Mouse (Mus musculus): Measurements from ENCODE around the gene Daam1.

The Daam1 gene

DNA sequence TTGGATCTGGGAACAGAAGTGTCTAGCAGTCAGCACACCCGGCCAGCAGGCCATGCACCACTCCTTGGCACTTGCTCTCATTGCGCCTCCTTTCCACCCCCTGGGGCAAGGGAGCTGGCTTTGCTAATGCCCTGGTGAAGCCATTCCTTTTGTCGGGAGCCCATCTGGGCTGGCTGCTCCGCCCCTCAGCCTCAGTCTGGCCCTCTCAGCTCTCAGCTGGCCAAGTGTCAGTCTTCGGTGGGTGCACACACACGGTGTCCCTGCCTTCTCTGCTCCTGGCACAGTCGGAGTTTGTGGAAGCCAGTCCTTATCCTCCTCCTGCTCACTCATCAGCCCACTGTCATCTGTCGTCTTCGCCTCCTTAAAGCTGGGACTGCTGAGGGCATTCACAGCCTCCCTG, 142.7 kb downstream of the Daam1 start:
- DNase-seq = peak; percentile 52

DNA sequence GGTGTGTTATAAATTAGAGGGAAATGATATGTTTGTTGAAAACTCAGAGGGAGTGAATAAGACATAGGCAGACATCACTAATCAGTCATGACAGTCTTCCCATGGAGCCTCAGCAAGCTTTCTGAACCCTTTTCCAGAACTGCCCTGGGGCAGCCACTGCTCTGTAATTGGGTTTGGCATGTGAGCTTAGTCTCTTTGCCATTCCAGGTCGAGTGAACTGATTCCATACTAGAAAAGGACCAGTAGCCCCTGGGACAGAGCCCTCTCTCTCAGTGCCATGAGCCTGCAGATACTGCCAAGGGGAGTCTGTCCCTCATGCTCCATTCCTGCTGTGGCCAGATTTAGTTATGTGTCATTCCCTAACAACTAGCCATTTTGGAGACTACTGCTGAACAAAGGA, 144.7 kb downstream of the Daam1 start:
- DNase-seq = no peak

DNA sequence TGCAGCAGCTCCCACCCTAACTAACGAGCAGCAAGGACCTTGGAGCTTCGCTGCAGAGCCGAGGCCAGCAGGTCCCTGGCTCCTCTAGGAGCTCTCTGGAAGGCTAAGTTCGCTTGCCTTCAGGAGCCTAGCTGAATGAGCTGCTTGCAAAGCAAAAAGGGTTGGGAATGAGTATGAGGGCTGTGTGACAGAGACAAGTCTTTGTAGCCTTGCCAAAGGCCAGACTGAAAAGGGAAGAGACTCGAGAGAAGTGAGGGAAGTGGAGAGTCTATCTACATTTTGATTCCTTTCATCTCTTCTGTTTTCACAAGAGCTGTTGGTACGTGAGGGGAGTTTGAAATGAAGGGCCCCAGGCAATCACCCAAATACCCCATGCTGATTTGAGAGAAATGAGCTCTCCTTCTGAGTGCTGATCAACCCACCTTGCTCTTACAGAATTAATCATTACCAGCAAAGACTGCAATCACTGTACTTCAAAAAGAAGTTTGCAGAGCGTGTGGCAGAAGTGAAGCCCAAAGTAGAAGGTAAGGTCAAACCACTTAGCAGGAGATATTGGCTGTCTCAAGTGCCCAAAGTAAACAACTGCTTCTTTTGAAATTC, 145.6 kb downstream of the Daam1 start:
- DNase-seq = no peak

DNA sequence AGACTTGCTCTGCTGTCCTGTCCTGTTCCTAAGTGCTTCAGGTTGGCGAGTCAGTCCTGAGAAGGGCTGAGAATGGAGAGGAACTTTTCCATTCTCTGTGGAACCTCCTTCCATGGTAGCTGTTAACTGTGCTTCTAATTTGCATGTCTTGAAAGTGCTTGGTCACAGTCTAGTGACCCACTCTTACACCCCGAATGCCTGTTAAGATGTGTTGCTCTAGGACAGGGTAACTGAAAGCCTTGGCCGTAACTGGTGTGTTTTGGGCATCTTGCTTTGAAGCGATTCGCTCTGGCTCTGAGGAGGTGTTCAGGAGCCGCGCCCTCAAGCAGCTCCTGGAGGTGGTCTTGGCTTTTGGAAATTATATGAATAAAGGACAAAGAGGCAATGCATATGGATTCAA, 146.5 kb downstream of the Daam1 start:
- no peak for DNase-seq

DNA sequence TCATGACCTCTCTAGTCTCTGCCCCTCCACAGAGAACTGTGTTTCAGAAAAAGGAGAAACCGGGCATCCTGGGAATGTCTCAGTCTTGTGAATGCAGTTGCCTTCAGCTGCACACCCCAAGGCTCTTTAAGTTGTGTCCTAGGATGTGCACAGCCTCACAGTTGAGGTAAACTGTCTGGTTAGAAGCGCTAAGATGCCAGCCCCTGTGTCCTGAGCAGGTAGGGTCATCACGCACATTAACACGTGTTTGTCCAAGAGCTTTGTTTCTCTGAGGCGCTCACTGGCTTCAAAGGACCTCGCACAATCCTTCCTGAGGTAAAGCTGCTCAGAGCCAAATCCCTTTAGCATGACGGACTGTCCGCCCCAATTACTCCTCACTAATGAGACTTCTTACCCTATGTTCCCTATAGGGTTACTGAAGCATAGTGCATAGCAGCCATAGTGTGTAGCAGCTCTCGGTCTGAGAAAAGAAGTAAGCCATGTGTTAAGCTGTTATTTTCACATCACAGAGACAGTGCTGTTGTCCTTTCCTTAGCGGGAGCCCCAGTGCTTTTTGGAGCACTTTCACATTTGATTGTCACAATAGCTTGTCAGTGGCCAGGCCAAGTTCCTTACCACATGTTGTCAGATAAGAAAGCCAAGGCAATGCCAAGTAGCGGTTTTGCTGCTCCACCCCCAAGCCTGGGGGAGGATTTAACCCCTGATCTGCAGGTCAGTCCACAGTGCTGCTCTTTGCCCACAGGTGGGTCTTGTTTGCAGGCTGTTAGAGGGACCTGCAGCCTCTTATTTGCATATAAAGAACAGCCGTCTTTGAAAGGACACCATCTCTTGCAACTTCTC, 147.9 kb downstream of the Daam1 start:
- no peak for DNase-seq

DNA sequence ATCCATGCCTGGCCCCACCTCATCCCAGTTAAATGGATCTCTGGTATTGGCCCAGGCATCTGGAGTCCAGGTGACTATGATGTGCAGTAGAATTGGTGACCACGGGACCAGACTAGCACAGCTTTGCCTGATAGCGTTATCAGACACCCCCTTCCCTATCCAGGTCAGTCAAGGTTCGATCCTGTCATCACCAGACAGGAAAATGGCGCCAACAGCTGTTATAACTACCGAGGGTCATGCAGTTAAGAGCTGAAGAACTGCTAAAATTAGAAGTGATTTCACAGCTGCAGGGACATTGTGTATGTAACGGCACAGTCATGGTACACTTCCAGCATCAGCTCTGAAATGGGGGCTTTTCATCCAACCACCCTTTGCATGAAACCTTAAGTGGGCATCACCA, 149.3 kb downstream of the Daam1 start:
- no peak for DNase-seq

DNA sequence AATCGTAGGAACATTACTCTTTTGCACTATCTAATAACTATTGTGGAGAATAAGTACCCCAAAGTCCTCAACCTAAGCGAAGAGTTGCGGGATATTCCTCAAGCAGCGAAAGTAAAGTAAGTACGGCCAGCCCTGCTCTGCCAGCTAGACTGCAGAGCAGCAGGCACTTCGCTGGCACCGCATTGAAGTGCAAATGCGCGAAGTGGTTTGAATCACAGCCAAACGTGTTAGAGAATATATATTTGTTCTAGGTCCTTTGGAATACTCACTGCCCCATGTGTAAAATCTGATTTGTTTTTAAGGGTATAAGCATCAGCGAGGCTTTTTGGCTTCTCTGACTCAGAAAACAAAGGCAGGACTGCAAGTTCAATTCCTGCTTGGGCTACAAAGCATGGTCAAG, 149.9 kb downstream of the Daam1 start:
- no peak for DNase-seq

DNA sequence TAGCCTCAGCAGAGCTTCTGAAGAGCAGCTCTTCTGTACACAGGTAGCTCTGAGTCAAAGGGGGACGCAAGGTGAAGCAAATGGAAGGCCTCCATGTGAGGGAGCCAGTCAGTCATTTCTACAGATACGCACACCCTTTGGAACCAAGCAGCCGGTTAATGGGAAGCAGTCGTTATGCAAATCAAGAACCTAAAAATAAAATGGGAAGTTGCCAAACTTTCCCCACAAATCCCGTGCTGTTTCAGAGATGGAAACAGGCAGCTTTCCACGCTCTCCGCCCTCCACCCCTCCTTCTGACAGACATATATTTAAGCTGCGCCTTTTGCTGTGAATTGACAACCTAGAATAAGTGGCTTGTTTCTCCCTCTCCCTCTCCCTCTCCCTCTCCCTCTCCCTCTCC, 150.4 kb downstream of the Daam1 start:
- peak; percentile 76 for DNase-seq

DNA sequence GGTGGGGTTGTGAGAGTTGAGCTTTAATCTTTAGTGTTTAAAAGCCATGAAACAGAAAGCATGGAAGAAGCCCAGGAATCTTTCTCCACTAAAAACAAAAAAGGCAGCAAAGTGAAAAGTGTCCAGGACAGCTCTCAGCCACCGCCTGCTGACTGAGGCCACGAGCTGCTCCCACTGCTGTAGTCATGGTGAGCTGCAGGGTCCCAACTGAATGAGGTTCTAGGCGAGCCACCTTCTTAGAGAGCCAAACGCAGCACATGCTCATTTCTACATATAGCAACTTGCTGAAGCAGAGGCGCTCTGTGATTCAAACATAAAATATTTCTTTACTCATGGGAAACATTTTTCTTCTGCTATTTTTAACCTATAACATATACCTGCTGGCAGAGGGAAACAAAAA, 150.9 kb downstream of the Daam1 start:
- no peak for DNase-seq

DNA sequence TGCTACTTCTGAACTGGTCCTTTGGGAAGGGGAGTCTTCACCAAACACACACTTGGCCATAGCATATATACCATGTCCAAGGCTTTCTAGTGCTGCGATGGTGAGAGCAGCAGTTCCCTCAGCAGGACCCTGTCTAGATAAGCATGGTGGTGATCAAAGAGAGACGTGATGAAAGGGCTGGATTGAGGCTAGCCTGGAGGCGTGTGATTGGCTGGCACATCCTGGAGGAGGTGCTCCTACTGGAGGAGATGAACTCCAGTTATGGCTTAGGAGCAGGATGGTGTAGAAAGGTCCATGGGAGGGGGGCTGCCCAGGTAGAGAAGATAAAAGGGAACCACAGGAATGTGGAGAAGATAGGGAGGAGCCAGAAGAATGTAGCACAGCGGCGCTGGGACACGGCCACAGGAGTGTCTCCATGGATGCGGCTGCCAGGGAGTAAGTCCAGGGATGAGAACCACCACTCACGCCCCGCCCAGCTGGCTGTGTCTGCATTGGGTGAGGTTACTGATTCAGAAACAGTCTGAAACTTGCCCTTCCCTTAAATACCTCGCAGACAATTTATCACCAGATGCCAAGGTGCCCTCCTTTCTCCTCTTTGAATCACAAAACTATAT, 152.3 kb downstream of the Daam1 start:
- no peak for DNase-seq

DNA sequence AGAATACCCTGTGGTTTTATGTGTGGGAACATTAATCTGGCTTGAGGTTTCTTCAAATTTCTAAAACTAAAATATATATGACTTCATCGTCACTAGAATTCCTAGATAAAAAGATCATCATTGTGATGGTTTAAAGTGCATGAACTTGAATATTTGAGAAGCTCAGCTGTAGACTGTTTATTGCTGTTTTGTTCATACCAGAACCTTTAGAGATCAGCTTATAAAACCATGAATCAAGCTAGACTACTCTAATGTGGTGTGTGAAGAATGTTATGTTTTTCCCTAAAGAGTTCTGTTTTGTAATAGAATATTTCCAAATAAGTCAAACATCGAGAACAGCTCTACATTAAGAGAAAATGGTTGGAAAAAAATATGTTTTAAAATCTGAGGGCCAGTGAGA, 156.3 kb downstream of the Daam1 start:
- no peak for DNase-seq

DNA sequence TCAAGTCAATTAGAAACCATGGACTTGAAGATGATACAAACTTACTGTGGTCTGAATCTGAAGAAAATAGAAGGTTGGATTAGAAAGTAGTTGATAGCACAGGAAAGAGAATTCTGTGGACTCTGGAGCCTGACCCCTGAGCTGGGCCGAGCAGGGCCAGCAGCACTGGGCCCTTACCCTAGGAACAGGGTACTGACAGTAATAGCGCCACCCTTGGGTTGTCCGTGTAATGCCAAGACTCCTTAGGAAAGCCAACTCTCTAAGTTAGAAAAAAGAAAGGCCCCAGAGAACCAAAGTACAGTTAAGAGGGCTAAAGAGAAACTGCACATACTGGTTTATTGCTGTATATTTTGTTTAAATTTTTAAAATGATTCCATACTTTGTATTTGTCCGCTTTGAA, 157.0 kb downstream of the Daam1 start:
- no peak for DNase-seq

DNA sequence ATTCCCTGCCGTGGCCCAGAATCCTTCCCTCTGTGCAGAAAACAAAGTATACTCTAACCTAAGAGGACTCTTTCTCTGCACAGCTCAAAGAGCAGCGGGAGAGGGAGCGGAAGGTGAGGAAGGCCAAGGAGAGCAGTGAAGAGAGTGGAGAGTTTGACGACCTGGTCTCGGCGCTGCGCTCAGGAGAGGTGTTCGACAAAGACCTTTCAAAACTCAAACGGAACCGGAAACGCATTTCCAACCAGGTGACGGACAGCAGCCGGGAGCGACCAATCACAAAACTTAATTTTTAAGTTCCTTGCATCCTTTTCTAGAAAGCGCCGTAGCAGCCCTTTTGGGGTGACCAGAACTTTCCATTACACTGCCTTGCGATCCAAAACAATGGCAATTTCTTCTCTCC, 158.7 kb downstream of the Daam1 start:
- DNase-seq = no peak

DNA sequence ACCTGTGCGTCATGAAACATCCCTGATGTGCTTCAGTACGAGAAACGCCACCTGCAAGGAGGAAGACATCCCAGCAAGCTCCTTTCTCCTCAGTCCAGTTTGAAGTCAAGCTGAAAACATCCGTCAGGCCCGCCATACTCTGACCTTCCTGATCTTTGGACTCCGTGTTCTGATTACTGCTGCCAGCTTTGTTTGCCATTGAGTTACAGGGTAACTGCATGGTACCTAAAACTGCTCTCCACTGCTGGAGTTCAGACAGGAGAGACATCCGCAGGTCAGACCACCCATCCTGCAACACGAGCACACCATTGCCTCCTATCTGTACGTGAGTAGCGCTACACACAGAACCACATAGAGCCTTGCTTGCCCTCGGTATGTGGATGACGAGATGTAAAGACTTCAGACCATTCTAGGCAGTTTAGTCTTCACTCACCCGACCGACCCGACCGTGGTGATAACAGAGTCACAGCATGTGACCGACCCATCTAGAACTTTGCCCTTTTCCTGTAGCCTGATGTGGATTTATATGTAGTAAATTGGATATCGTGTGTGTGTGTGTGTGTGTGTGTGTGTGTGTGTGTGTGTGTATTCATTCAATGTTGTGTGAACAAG, 161.8 kb downstream of the Daam1 start:
- no peak for DNase-seq

DNA sequence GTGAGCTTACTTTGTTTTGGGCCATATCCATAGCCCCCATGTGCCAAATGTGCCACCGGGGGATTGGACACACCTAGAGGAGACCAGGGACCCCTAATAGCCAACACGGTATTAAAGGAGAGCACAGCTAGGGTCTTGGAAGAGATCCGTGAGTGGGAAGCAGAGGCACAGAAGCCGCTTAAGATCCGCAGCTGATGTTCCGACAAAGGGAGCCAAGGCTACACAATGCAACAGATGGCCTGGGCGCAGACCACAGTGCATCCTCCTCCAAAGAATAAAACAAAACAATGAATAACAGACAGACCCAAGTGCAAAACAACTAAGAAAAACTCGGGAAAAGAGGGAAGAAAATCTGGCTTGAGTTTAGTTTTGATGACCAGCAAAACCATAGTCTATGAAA, 165.0 kb downstream of the Daam1 start:
- peak; percentile 61 for DNase-seq

DNA sequence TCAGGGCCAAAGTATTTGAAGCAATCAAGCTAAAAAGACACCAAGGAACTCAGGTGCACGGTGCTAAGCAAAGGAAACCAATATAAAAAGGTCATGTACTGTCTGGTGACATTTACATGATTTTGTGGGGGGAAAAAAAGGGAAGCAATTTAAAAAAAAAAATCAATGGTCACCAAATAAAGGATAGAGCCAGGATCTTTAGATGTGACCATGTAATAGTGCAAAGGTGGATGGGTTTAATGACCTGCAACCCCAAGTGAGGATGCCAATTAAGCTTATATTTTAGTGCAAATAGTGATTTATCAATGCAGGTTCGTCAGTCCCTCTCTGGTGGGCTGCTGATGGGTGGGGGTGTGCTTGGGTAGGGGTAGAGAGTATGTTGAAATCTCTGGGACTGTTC, 166.0 kb downstream of the Daam1 start:
- DNase-seq = no peak

DNA sequence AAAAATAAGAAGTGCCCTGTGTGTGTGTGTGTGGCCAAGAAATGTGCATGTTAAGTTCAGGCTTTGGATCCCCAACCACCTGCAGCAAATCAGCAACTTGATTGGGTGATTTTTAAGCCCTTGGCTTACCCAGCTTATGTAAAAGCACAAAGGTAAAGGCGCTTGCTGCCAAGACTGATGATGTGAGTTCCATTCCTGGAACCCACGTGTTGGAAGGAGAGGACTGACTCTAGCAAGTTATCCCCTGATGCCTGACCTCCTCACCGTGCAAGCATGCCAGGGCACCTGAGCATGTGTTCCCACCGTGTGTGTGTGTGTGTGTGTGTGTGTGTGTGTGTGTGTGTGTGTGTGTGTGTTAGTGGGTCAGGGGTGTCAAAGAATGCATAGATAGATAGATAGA, 166.5 kb downstream of the Daam1 start:
- DNase-seq = no peak

DNA sequence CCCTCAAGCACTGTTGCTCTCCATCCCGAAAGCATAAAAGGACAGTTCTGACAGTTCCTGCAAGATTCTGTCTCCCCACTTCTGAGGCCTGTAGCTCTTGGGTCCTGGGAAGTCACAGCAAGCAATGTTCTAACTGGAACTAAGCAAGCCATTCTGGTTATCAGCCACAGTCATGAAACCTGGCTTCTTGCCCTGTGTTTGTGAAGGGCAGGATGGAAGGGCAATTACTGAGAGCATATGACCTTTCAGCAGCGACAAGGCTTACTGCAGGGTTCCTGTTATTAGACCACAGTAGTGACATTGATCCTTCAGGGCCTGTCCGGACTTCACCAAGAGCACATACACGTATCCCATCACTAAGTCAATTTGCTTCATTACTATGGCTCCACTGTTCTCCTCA, 167.8 kb downstream of the Daam1 start:
- DNase-seq = no peak

DNA sequence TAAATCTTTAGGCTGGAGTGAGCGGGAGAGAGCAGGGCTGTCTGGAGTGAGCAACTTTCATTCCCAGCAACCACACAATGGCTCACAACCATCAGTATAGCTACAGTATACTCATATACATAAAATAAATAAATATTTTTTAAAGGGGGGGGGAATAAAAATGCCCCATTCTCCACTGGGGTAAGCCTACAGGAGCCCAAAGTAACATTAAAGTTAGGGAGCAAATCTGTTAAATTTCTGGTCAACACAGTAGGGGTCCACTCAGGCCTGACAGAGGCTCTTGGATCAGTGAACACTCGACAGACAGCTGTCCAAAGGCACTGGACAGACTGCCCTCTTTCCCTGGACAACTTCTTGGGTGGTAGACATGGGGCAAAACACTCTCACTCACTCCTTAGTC, 168.8 kb downstream of the Daam1 start:
- DNase-seq = no peak

DNA sequence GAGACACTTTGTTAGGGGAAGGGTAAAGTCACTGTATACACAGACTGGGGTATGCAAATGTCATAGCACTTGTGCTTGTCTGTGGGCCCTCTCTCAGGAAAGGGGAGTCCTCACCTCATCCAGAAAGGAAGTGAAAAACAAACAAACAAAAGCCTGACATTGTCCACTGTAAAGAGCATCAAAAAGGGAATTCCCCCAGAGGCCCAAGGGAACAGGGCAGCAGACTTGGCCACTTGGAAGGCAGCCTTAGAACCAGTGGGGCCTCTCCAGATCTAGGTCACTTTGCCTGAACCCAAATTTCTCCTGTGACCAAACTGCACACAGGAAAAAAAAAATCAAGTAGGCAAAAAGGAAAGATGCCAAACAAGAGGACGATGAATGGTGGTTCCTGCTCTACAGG, 170.9 kb downstream of the Daam1 start:
- DNase-seq = no peak

DNA sequence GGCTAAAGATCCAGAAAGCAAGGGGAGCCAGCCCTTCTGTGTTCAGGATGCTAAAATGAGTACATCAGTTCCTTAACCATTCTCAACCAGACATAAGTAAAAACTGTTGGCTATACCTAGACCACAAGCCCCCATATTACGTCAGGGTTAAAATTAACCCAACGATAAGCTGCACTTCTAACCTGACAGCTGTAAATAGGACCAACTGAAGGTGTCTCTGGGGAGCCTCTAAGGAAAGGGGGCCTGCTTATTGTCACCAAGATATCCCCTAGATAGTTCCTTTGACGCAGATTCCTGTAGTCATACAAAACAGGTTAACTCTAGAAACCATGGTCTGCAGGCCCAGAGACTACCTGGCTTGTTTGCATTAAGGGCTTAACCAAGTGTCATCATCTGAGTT, 174.4 kb downstream of the Daam1 start:
- DNase-seq = no peak

DNA sequence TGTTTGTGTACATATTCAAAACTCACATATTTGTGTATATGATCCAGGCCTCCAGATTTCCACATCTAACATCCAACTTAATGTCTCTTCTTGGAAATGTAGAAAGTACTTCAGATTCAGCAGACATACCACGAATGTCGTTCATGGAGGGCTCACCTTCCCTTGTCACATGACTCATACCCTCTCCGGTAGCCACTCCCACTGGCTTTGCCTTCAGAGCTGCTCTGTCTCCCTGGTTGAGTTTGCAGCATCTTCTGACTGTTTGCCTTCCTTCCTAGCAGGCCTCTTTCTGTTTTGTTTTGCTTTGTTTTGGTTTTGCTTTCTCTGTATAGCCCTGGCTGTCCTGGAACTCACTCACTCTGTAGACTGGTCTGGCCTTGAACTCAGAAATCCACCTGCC, 176.8 kb downstream of the Daam1 start:
- DNase-seq = no peak

DNA sequence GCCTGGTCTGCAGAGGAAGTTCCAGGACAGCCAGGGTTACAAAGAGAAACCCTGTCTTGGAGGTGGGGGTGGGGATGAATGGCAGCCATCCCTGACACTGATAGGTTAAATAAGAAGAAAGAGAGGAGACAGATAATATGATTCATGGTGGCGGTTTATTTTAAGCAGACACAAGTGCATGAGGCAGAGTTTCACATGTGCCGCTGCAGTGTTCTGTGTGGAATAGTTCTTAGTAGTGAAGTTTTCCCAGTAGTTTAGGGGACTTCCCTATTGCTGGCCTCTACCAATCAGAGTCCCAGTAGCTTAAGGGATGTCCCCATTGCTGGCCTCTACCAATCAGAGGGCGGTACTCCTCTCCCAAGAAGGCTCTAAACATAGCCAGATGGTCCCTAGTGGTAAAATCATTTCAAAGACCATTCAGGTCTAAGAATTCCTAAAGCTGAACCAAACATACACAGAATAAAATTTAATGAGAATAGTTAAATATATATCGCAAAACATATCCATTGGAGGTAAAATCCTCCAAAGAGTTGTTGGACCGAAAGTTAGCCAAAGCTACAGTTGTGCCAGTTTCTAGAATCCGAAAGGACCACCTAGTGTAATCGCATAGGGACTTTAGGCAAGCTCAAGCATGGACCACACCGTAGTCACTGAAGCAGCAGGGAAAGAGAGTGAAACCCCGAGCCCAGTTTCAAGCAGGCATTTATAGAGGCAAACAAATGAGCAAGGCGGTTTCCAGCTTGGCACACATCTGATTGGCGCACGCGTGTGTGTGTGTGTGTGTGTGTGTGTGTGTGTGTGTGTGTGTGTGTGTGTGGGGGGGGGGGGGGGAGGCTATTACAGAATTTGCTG, 178.4 kb downstream of the Daam1 start:
- no peak for DNase-seq
